Mouse (Mus musculus) myocyte (in vitro differentiated cells): ENCODE results near the gene Arhgap33. TPM values are rescaled to one million over a fixed set of nuclear protein-coding genes. Genes with fewer than 3 reads are reported as not detected.

Source experiments
- H3K27me3 ChIP-seq: one replicate; pipeline ENCODE4 v1.6.1; 2011; ENCODE audit not compliant: control insufficient read depth, insufficient read depth, insufficient read length
- H3K36me3 ChIP-seq: one replicate; pipeline ENCODE4 v1.6.1; 2011; ENCODE audit not compliant: control insufficient read depth, insufficient read depth
- H3K4me2 ChIP-seq: one replicate; pipeline ENCODE4 v1.6.1; 2011; ENCODE audit warnings: low read depth, control low read depth
- H3K4me3 ChIP-seq: one replicate; pipeline ENCODE4 v1.5.1; 2011; ENCODE audit warnings: mild to moderate bottlenecking, control low read depth, moderate library complexity
- H3K79me2 ChIP-seq: one replicate; pipeline ENCODE4 v1.6.1; 2011; ENCODE audit not compliant: control insufficient read depth, insufficient read depth
- H3ac ChIP-seq: one replicate; pipeline ENCODE4 v1.6.1; 2011; ENCODE audit not compliant: control insufficient read depth, insufficient read length
- CEBPB ChIP-seq: IDR thresholded peaks from 2 replicates; pipeline ENCODE4 v1.6.1; 2011; ENCODE audit warnings: mild to moderate bottlenecking, moderate library complexity; ENCODE audit not compliant: poor library complexity, insufficient read depth, severe bottlenecking
- E2F4 ChIP-seq: IDR thresholded peaks from one replicate; pipeline ENCODE4 v1.6.1; 2011; ENCODE audit warnings: mild to moderate bottlenecking, control low read depth, moderate library complexity; ENCODE audit not compliant: insufficient read depth
- MAX ChIP-seq: IDR thresholded peaks from one replicate; pipeline ENCODE4 v1.6.1; 2011; ENCODE audit warnings: low read depth, mild to moderate bottlenecking, control low read depth
- MYOD1 ChIP-seq, 3 experiments: IDR thresholded peaks; one replicate each; pipeline ENCODE4 v1.6.1; 2011; ENCODE audit warnings: control low read depth in 2 of 3, low read depth in 2 of 3, mild to moderate bottlenecking in 2 of 3, moderate library complexity in 1 of 3; ENCODE audit not compliant: insufficient read length in 2 of 3, control insufficient read depth in 1 of 3
- MYOG ChIP-seq, 3 experiments: IDR thresholded peaks; one replicate each; pipeline ENCODE4 v1.6.1; 2011; ENCODE audit warnings: control low read depth in 2 of 3, low read depth in 2 of 3, mild to moderate bottlenecking in 2 of 3; ENCODE audit not compliant: insufficient read length in 2 of 3, control insufficient read depth in 1 of 3, insufficient read depth in 1 of 3
- POLR2A ChIP-seq: IDR thresholded peaks from one replicate; pipeline ENCODE4 v1.6.1; 2011; ENCODE audit warnings: low read depth, mild to moderate bottlenecking, control low read depth, moderate library complexity; ENCODE audit not compliant: insufficient read length
- POLR2AphosphoS2 ChIP-seq: IDR thresholded peaks from one replicate; pipeline ENCODE4 v1.6.1; 2011; ENCODE audit warnings: low read depth, control low read depth; ENCODE audit not compliant: insufficient read length
- REST ChIP-seq: IDR thresholded peaks from one replicate; pipeline ENCODE4 v1.6.1; 2011; ENCODE audit warnings: mild to moderate bottlenecking, control low read depth, moderate library complexity; ENCODE audit not compliant: insufficient read depth, insufficient read length
- SRF ChIP-seq: IDR thresholded peaks from one replicate; pipeline ENCODE4 v1.6.1; 2011; ENCODE audit warnings: low read depth; ENCODE audit not compliant: control insufficient read depth, insufficient read length
- TCF12 ChIP-seq: IDR thresholded peaks from one replicate; pipeline ENCODE4 v1.6.1; 2011; ENCODE audit warnings: mild to moderate bottlenecking, control low read depth; ENCODE audit not compliant: poor library complexity, insufficient read depth, severe bottlenecking
- TCF3 ChIP-seq: IDR thresholded peaks from one replicate; pipeline ENCODE4 v1.6.1; 2011; ENCODE audit warnings: low read depth, control low read depth; ENCODE audit not compliant: insufficient read length
- USF1 ChIP-seq: IDR thresholded peaks from one replicate; pipeline ENCODE4 v1.6.1; 2011; ENCODE audit warnings: low read depth, mild to moderate bottlenecking, control low read depth, moderate library complexity
- polyA plus RNA-seq: library from polyadenylated mRNA; unstranded; fragments of >200 nt; fragmentation: generic; extraction: Trizol; gene quantifications from one replicate; pipeline ENCODE4 v1.2.1, GENCODE M21; 2012; ENCODE audit warnings: missing spikeins

Gene Arhgap33
- polyA plus RNA-seq, 1 experiment = 8.7 TPM

- peaks cover 24% of the 10 kb centered on the region for H3K27me3 ChIP-seq
- H3ac ChIP-seq = no peak overlapping the region
- H3K4me3 ChIP-seq = no peak overlapping the region
- H3K36me3 ChIP-seq = no peaks in the 10 kb centered on the region
- no peaks in the 10 kb centered on the region for H3K79me2 ChIP-seq
- no peak overlapping the region for H3K4me2 ChIP-seq
- TF ChIP-seq E2F4 (no peak), MAX (no peak), USF1 (no peak), REST (no peak), POLR2AphosphoS2 (no peak), CEBPB (no peak), TCF12 (no peak), TCF3 (no peak), SRF (no peak), MYOD1 (IDR thresholded peaks at IDR 0.05; ENCODE audit: control insufficient read depth in 1 of 3, insufficient read length in 2 of 3, low read depth in 2 of 3) (no peak), POLR2A (no peak), MYOG (IDR thresholded peaks at IDR 0.05; ENCODE audit: control insufficient read depth in 1 of 3, insufficient read depth in 1 of 3, insufficient read length in 2 of 3, low read depth in 2 of 3) (no peak)
Observed at GRCm38 (mm10) chr7:30492765-30493164, 42.1 kb downstream of the Arhgap33 start.

GRCm38 (mm10) chr7:30490957-30491307 is 43.9 kb downstream of the Arhgap33 start:
- Histone ChIP-seq H3K27me3 (peaks cover 24% of the 10 kb centered on the region), H3K4me2 (no peak overlapping the region), H3K4me3 (no peak overlapping the region), H3K36me3 (no peaks in the 10 kb centered on the region), H3ac (no peak overlapping the region), H3K79me2 (no peaks in the 10 kb centered on the region)
- TF ChIP-seq TCF3 (no peak), CEBPB (no peak), USF1 (no peak), MYOD1 (IDR thresholded peaks at IDR 0.05; ENCODE audit: control insufficient read depth in 1 of 3, insufficient read length in 2 of 3, low read depth in 2 of 3) (no peak), MYOG (IDR thresholded peaks at IDR 0.05; ENCODE audit: control insufficient read depth in 1 of 3, insufficient read depth in 1 of 3, insufficient read length in 2 of 3, low read depth in 2 of 3) (no peak), REST (no peak), MAX (no peak), SRF (no peak), POLR2A (no peak), POLR2AphosphoS2 (no peak), TCF12 (no peak), E2F4 (no peak)

- Histone ChIP-seq H3K4me2 (no peak overlapping the region), H3K79me2 (no peaks in the 10 kb centered on the region), H3ac (no peak overlapping the region), H3K36me3 (no peaks in the 10 kb centered on the region), H3K4me3 (no peak overlapping the region), H3K27me3 (peaks cover 24% of the 10 kb centered on the region)
- TF ChIP-seq E2F4 (no peak), MAX (no peak), TCF3 (no peak), USF1 (no peak), CEBPB (no peak), POLR2A (no peak), SRF (no peak), TCF12 (no peak), POLR2AphosphoS2 (no peak), MYOD1 (IDR thresholded peaks at IDR 0.05; ENCODE audit: control insufficient read depth in 1 of 3, insufficient read length in 2 of 3, low read depth in 2 of 3) (no peak)
Observed at GRCm38 (mm10) chr7:30490251-30490956, 44.5 kb downstream of the Arhgap33 start.

GRCm38 (mm10) chr7:30484250-30484649 is 50.6 kb downstream of the Arhgap33 start:
- peaks cover 21% of the 10 kb centered on the region for H3K27me3 ChIP-seq
- H3K36me3 ChIP-seq = no peaks in the 10 kb centered on the region
- TF ChIP-seq REST (peak; percentile 98), SRF (no peak), USF1 (no peak), POLR2A (no peak)
- no peak overlapping the region for H3K4me2 ChIP-seq
- H3K79me2 ChIP-seq = no peaks in the 10 kb centered on the region
- H3K4me3 ChIP-seq = no peak overlapping the region
- H3ac ChIP-seq = no peak overlapping the region
